Mouse (Mus musculus): Measurements from ENCODE around the gene Olfr384. TPM values are rescaled to one million over a fixed set of nuclear protein-coding genes. Genes with fewer than 3 reads are reported as not detected.

Gene Olfr384
- total RNA-seq (2023; ENCODE audit: inconsistent age) = not detected in 4 replicates

DNA sequence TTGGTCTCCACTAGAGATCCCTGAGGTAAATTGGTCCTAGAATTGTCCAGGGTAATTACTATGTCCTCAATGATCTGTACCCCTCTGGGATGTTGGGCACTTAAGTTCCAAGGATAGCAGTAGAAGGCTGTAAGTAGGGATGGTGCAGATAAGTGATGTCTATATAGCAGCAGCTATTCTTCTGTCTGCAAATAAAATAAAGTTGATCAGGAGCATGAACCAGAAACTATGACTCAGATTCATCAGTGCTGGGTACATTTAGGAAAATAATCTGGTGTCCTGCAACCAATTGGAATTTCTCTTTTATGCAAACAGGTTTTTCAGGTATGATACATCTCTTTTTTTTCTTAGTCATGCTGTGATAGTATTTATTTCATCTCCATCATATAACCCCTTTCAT lies at the start of gene Olfr384:
Gene Olfr384 (plus strand): TSS at position 301 of the 400 bp plus-strand sequence.

GRCm38 (mm10) chr11:73592908-73593307 lies 5.5 kb upstream of the Olfr384 start, which contains the start of gene Olfr385:
TSS of gene Olfr385 (minus strand) at chr11:73593008.

Other genes with a start within 250 kb of the Olfr384 start
- not detected in 4 replicates for gene Olfr20, start 247.8 kb upstream of the Olfr384 start, total RNA-seq (2023; ENCODE audit: inconsistent age)
- gene Olfr376, start 227.3 kb upstream of the Olfr384 start, total RNA-seq (2023; ENCODE audit: inconsistent age) = not detected in 4 replicates
- gene Olfr1, start 199.0 kb upstream of the Olfr384 start, total RNA-seq (2023; ENCODE audit: inconsistent age) = not detected in 4 replicates
- gene Olfr378, start 170.1 kb upstream of the Olfr384 start, total RNA-seq (2023; ENCODE audit: inconsistent age) = not detected in 4 replicates
- gene Olfr380, start 141.1 kb upstream of the Olfr384 start, total RNA-seq (2023; ENCODE audit: inconsistent age) = not detected in 4 replicates
- not detected in 4 replicates for gene Olfr381, start 107.0 kb upstream of the Olfr384 start, total RNA-seq (2023; ENCODE audit: inconsistent age)
- gene Olfr382, start 81.4 kb upstream of the Olfr384 start, total RNA-seq (2023; ENCODE audit: inconsistent age) = not detected in 4 replicates
- not detected in 4 replicates for gene Olfr385, start 5.6 kb upstream of the Olfr384 start, total RNA-seq (2023; ENCODE audit: inconsistent age)
- not detected in 4 replicates for gene Zfp735, start 90.2 kb downstream of the Olfr384 start, total RNA-seq (2023; ENCODE audit: inconsistent age)
- gene Olfr389, start 182.1 kb downstream of the Olfr384 start, total RNA-seq (2023; ENCODE audit: inconsistent age) = not detected in 4 replicates
- not detected in 4 replicates for gene Olfr390, start 184.4 kb downstream of the Olfr384 start, total RNA-seq (2023; ENCODE audit: inconsistent age)
- gene Olfr391-ps, start 204.5 kb downstream of the Olfr384 start, total RNA-seq (2023; ENCODE audit: inconsistent age) = not detected in 4 replicates
- gene Olfr392, start 218.5 kb downstream of the Olfr384 start, total RNA-seq (2023; ENCODE audit: inconsistent age) = not detected in 4 replicates